Mouse (Mus musculus) kidney, embryonic 16.5 days (tissue): ENCODE results near the gene Maff. TPM values are rescaled to one million over a fixed set of nuclear protein-coding genes. Genes with fewer than 3 reads are reported as not detected.

Experiments
- ATAC-seq: fragments of 200-750 bp; cut with Nextera tagmentation; 2 replicates; pipeline ENCODE4 v1.8.0; 2017; ENCODE audit warnings: moderate TSS enrichment; ENCODE audit not compliant: low FRiP score, low TSS enrichment
- H3K27ac ChIP-seq: fragments of 300-500 bp; sonication (generic); 2 replicates; pipeline ENCODE4 v1.5.1; 2014; ENCODE audit warnings: low read length
- H3K27me3 ChIP-seq: fragments of 300-500 bp; sonication (generic); 2 replicates; pipeline ENCODE4 v1.6.1; 2014; ENCODE audit warnings: low read length, control low read depth, mixed read lengths; ENCODE audit not compliant: insufficient read depth
- H3K36me3 ChIP-seq: fragments of 300-500 bp; sonication (generic); 2 replicates; pipeline ENCODE4 v1.6.1; 2014; ENCODE audit warnings: low read length, control low read depth, mixed read lengths; ENCODE audit not compliant: insufficient read depth
- H3K4me1 ChIP-seq: fragments of 300-500 bp; sonication (generic); 2 replicates; pipeline ENCODE4 v1.6.1; 2014; ENCODE audit warnings: low read length, control low read depth, mixed read lengths; ENCODE audit not compliant: insufficient read depth
- H3K4me2 ChIP-seq: fragments of 300-500 bp; sonication (generic); replicated peaks from 2 replicates; pipeline ENCODE4 v1.6.1; 2014; ENCODE audit warnings: low read depth, low read length
- H3K4me3 ChIP-seq: fragments of 300-500 bp; sonication (generic); 2 replicates; pipeline ENCODE4 v1.5.1; 2014; ENCODE audit warnings: mild to moderate bottlenecking, low read length
- H3K9ac ChIP-seq: fragments of 300-500 bp; sonication (generic); replicated peaks from 2 replicates; pipeline ENCODE4 v1.6.1; 2014; ENCODE audit warnings: low read length
- H3K9me3 ChIP-seq: fragments of 300-500 bp; sonication (generic); 2 replicates; pipeline ENCODE4 v1.6.1; 2016; ENCODE audit warnings: low read length, control low read depth
- WGBS: fragments of 180-500 bp; shearing (Covaris S2); extraction: QIAGEN DNeasy Blood & Tissue Kit; methylation state at CpG from one replicate; pipeline ENCODE4 v1.1.7; 2014; 5-methylcytosine and 5-hydroxymethylcytosine counted together
- polyA plus RNA-seq: library from polyadenylated mRNA; unstranded; fragments of >200 nt; fragmentation: Nextera tagmentation; extraction: Ambion mirVana; gene quantifications from 2 replicates; pipeline ENCODE4 v1.2.1, GENCODE M21; 2015

Maff gene
- polyA plus RNA-seq, 1 experiment from 2014 or later: 3.7 TPM

DNA sequence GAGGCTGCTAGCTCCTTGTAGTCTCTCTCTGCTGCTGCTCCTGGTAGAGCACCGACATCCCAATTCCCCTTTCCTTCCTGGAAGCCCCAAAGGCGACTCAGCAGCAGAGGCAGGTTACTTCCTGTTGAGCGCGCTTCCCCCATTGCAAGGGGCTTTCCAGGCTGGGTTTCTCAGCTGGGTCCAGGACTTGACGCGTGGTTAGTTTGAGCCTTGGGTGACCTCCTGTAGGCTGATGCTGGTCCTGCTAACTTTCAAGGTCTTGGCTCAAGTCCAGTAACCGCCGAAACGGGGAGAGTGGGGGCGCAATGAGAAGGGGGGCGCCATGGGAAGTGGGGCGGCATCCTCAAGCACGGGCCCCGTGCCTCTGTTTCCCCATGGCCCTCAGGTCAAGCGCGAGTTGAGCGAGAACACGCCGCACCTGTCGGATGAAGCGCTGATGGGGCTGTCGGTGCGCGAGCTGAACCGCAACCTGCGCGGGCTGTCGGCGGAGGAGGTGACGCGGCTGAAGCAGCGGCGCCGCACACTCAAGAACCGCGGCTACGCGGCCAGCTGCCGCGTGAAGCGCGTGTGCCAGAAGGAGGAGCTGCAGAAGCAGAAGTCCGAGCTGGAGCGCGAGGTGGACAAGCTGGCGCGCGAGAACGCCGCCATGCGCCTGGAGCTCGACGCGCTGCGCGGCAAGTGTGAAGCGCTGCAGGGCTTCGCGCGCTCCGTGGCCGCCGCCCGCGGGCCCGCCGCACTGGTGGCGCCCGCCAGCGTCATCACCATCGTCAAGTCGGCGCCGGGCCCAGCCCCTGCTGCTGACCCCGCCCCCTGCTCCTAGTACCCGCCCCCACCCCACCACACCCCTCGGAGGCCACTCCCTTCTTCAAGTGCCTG is 10.9 kb downstream of the Maff start:
- peaks cover 66% of the 10 kb centered on the region for H3K4me1 ChIP-seq
- WGBS: under 1% methylated on average over 77 of the region's 77 CpGs

DNA sequence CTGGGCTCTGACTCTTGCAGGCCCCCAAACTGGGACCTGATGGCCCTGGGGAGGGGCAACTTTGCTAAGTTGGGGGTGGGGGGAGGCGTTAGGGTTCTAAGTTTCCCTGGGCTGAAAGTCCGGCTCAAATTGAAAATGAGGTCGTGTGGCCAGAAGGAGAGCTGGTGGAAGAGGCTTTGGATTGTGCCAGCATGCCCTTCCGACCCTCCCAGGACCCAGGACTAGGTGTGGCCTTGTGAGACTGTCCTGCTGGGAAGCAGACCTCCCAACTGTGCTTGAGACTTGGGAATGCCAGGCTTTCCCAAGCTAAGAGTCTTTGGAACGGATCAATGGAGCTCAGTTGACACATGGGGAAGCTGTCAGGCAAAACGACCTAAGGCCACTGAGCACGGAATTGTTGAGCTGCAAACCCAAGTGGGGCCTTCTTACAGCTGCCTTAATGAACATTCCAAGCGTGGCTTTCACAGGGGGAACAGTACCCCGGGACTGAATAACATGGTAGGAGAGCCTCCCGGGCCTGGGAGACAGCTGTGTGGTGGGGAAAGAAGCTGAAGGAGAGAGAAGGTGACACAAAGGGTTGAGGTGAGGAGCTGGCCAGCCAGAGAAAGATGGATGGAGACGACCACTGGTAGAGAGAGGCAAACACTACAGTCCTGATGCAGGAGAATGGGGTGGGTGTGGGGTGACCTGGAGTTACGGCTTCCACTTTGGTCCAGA is 11.7 kb downstream of the Maff start:
- Histone ChIP-seq H3K4me1 (peaks cover 63% of the 10 kb centered on the region), H3K27ac (peak overlapping the region; percentile 92), H3K9me3 (no peaks in the 10 kb centered on the region), H3K4me2 (peak overlapping the region; percentile 99), H3K4me3 (peak overlapping the region; percentile 57), H3K36me3 (peaks cover 11% of the 10 kb centered on the region), H3K9ac (peak overlapping the region; percentile 72), H3K27me3 (no peaks in the 10 kb centered on the region)
- WGBS: 24% methylated on average over 12 of the region's 12 CpGs
- peak; percentile 47 for ATAC-seq

More for the DNA sequence above, 10.9 kb downstream of the Maff start:
- H3K4me3 ChIP-seq: peak overlapping the region; percentile 57
- H3K27me3 ChIP-seq: no peaks in the 10 kb centered on the region
- peak; percentile 78 for ATAC-seq
- peaks cover 3% of the 10 kb centered on the region; the same call in 1 of the 2 replicates for H3K36me3 ChIP-seq
- H3K9me3 ChIP-seq: no peaks in the 10 kb centered on the region
- peak overlapping the region; percentile 92 for H3K27ac ChIP-seq
- peak overlapping the region; percentile 72 for H3K9ac ChIP-seq
- H3K4me2 ChIP-seq: peak overlapping the region; percentile 99

DNA sequence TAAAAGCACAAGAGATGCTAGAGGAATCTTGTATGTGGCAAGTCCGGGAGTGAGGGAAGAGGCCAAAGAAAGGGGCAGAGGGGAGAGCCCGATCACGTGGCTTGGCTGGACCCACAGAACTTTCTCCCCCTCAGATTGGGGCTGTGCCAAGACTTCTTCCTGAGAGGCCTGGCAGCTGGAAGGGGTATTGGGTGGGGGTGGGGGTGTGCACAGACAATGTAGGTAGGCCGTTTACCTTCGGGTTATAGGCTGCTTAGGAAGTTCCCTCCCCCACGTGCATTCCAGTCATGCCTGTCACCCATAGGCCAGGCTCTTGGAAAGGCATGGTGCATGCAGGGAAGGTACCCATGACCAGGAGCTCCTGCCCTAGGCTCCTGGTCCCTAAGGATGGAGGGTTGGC is 13.5 kb downstream of the Maff start:
- no peaks in the 10 kb centered on the region for H3K9me3 ChIP-seq
- H3K36me3 ChIP-seq: peaks cover 28% of the 10 kb centered on the region
- H3K4me1 ChIP-seq: peaks cover 56% of the 10 kb centered on the region
- peak overlapping the region; percentile 67 for H3K27ac ChIP-seq
- ATAC-seq: peak; percentile 41
- no peak overlapping the region; the same call in 1 of the 2 replicates for H3K9ac ChIP-seq
- 14% methylated on average over 6 of the region's 6 CpGs for WGBS
- no peaks in the 10 kb centered on the region for H3K27me3 ChIP-seq
- H3K4me2 ChIP-seq: no peak overlapping the region
- H3K4me3 ChIP-seq: no peak overlapping the region

- H3K4me1 ChIP-seq: peaks cover 56% of the 10 kb centered on the region
- no peak overlapping the region for H3K4me2 ChIP-seq
- no peak overlapping the region; the same call in 1 of the 2 replicates for H3K9ac ChIP-seq
- ATAC-seq: no peak
- H3K36me3 ChIP-seq: peaks cover 32% of the 10 kb centered on the region
- H3K27ac ChIP-seq: peak overlapping the region; percentile 67
- H3K4me3 ChIP-seq: no peak overlapping the region
- H3K27me3 ChIP-seq: no peaks in the 10 kb centered on the region
- no peaks in the 10 kb centered on the region for H3K9me3 ChIP-seq
- 42% methylated on average over 7 of the region's 7 CpGs for WGBS
These were observed 13.9 kb downstream of the Maff start for GRCm38 (mm10) chr15:79360371-79360770.

DNA sequence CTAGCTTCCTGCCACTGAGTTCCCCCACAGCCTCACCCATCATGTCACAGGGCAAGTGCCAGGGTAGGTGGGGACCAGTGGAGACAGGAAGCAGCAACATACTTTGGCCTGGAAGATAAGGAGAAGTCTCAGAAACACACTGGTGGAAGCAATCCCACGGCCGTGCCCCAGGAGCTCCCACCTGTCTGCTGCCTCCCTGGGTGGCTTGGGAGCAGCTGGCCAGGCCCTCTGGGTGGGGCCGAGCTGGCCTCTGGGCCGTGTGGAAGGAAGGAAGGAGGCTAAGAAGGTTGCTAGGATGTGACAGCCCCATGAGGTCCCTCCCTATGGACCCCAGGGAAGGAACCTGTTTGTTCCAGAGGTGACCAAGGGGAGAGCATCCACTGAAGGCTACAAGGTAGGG is 14.6 kb downstream of the Maff start:
- no peaks in the 10 kb centered on the region for H3K9me3 ChIP-seq
- H3K9ac ChIP-seq: no peak overlapping the region
- H3K4me2 ChIP-seq: no peak overlapping the region
- peaks cover 52% of the 10 kb centered on the region for H3K4me1 ChIP-seq
- peaks cover 36% of the 10 kb centered on the region for H3K36me3 ChIP-seq
- no peaks in the 10 kb centered on the region for H3K27me3 ChIP-seq
- ATAC-seq: no peak
- H3K4me3 ChIP-seq: no peak overlapping the region
- peak overlapping the region; percentile 32 for H3K27ac ChIP-seq
- WGBS: 59% methylated on average over 4 of the region's 4 CpGs

GRCm38 (mm10) chr15:79364120-79364519 is 17.7 kb downstream of the Maff start:
- H3K4me2 ChIP-seq: no peak overlapping the region
- H3K9ac ChIP-seq: no peak overlapping the region
- 62% methylated on average over 6 of the region's 6 CpGs for WGBS
- ATAC-seq: no peak
- peaks cover 41% of the 10 kb centered on the region for H3K36me3 ChIP-seq
- no peak overlapping the region for H3K4me3 ChIP-seq
- H3K27me3 ChIP-seq: no peaks in the 10 kb centered on the region
- H3K9me3 ChIP-seq: no peaks in the 10 kb centered on the region
- H3K4me1 ChIP-seq: peaks cover 43% of the 10 kb centered on the region
- H3K27ac ChIP-seq: no peak overlapping the region

GRCm38 (mm10) chr15:79365068-79365467 is 18.6 kb downstream of the Maff start:
- WGBS: 94% methylated on average over 12 of the region's 12 CpGs
- ATAC-seq: no peak
- no peak overlapping the region for H3K27ac ChIP-seq

GRCm38 (mm10) chr15:79366402-79366801 is 20.0 kb downstream of the Maff start:
- no peaks in the 10 kb centered on the region for H3K27me3 ChIP-seq
- H3K27ac ChIP-seq: no peak overlapping the region
- no peak overlapping the region for H3K4me2 ChIP-seq
- H3K9me3 ChIP-seq: no peaks in the 10 kb centered on the region
- no peak for ATAC-seq
- H3K4me1 ChIP-seq: peaks cover 38% of the 10 kb centered on the region
- peaks cover 45% of the 10 kb centered on the region for H3K36me3 ChIP-seq
- 0 out of 2 replicates have a peak overlapping the region, but pooled peaks have one; percentile 4 for H3K9ac ChIP-seq
- no peak overlapping the region for H3K4me3 ChIP-seq
- WGBS: 92% methylated on average over 5 of the region's 5 CpGs

More at GRCm38 (mm10) chr15:79365068-79365467, 18.6 kb downstream of the Maff start:
- Histone ChIP-seq H3K27me3 (no peaks in the 10 kb centered on the region), H3K9ac (no peak overlapping the region), H3K4me2 (no peak overlapping the region), H3K9me3 (no peaks in the 10 kb centered on the region), H3K4me1 (peaks cover 44% of the 10 kb centered on the region), H3K4me3 (no peak overlapping the region), H3K36me3 (peaks cover 45% of the 10 kb centered on the region)

- peak overlapping the region; percentile 72 for H3K27ac ChIP-seq
- H3K4me1 ChIP-seq: peaks cover 31% of the 10 kb centered on the region
- peak overlapping the region; percentile 23; the same call in 1 of the 2 replicates for H3K4me2 ChIP-seq
- peaks cover 35% of the 10 kb centered on the region for H3K36me3 ChIP-seq
- no peaks in the 10 kb centered on the region for H3K9me3 ChIP-seq
- H3K27me3 ChIP-seq: no peaks in the 10 kb centered on the region
- ATAC-seq: peak; percentile 69
- peak overlapping the region; percentile 53; the same call in 1 of the 2 replicates for H3K9ac ChIP-seq
- 16% methylated on average over 14 of the region's 14 CpGs for WGBS
- H3K4me3 ChIP-seq: no peak overlapping the region
These were observed 21.9 kb downstream of the Maff start for GRCm38 (mm10) chr15:79368313-79368811.
